Mouse (Mus musculus): ENCODE measurements around the gene Chst12. TPM values are rescaled to one million over a fixed set of nuclear protein-coding genes. Genes with fewer than 3 reads are reported as not detected.
"Not testable (repeated sequence)": the region's sequence is repeated elsewhere in the genome, so short reads cannot be mapped to it uniquely, and the experiment has no call there.

The Chst12 gene
- 18.8 and 22.0 TPM in 2 replicates for polyA plus RNA-seq (2012; rRNA removed)

GRCm38 (mm10) chr5:140505208-140505780 lies at the start of gene Chst12:
Chst12 (plus strand) TSS chr5:140505550.
- peak; percentile 98 to 99 for DNase-seq (ENCODE audit: extremely low spot score in 1 of 2, low spot score in 1 of 2)

- DNase-seq (ENCODE audit: extremely low spot score in 1 of 2, low spot score in 1 of 2), result no peak
Observed at GRCm38 (mm10) chr5:140461476-140461875, 43.9 kb upstream of the Chst12 start.

DNA sequence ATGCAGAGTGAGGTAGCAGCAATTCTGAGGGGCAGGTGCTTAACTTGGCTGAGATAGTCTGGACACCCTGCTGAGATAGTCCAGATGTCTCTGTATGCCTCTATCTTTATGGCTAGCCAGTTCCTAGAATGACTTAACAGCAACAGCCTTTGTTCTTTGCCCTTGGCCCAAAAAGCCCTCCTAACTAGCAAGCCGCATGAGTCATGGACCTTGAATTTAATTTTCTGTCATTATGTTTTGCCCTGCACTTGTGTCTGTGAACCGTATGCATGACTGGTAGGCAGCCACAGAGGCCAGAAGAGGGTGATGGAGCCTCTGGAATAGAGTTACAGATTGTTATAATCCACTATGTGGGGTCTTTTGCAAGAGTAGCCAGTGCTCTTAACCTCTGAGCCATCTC lies 42.2 kb upstream of the Chst12 start:
- not testable (repeated sequence) for DNase-seq (ENCODE audit: extremely low spot score in 1 of 2, low spot score in 1 of 2)

GRCm38 (mm10) chr5:140464943-140465342 lies 40.4 kb upstream of the Chst12 start:
- DNase-seq (ENCODE audit: extremely low spot score in 1 of 2, low spot score in 1 of 2), result no peak

DNA sequence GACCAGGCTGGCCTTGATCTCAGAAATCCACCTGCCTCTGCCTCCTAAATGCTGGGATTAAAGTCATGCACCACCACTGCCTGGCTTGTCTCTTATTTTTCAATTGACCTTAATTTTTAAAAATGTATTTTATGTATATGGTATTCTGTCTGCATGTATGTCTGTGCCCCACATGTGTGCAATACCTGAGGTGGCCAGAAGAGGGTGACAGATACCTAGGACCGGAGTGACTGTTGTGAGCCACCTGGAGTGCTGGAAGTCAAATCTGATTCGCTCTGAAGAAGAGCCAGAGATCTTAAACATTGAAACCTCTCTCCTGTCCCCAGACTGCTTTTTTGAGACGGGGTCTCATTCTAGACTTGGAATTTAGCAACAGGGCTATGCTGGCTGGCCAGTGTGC lies 33.0 kb upstream of the Chst12 start:
- no peak for DNase-seq (ENCODE audit: extremely low spot score in 1 of 2, low spot score in 1 of 2)

DNA sequence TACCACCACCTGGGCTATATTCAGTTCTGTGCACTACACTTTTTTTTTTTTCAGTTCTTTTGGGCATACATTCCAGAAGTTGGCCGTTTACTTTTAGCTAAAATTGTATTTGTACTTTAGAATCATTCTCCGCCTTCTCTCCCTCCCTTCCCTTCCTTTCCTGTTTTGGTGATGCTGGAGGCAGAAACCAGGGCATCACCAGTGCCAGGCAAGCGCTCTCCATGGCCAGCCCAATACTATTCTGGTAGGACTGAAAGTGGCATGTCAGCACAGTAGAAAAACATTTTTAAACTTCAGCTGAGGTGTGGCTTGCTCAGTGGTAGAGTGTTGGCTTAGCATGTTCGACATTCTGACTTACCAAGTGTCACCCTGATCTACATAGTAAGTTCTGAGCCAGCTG lies 23.9 kb upstream of the Chst12 start:
- peak in 1 of 2 experiments; percentile 19 for DNase-seq (ENCODE audit: extremely low spot score in 1 of 2, low spot score in 1 of 2)

GRCm38 (mm10) chr5:140491142-140491541 lies 14.2 kb upstream of the Chst12 start:
- DNase-seq (ENCODE audit: extremely low spot score in 1 of 2, low spot score in 1 of 2), result no peak

DNA sequence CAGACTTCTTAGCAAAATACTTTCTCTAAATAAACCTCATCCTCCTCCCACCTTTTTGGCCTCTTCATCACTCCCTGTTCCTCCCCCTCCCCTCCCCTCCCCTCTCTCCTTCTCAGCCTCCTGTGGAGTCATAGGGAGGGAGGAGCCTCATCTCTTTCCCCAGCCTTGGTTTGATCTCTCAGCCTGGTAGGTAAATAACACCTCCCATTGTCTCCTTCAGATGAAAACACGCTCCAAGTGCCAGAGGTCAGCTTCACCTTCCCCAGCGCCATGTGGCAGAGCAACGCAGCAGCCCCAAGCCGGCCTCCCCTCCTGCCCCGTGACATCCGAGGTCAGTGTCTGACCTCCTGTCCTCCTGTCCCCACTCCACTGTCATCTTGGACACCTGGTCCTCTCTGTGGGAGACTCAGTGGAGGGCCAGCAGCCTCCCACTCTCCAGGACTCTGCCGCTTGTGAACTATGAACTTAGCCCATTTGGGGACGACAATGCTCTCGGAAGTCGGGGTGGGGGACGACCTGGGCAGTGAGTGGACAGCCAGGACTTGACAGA lies 12.6 kb upstream of the Chst12 start:
- no peak for DNase-seq (ENCODE audit: extremely low spot score in 1 of 2, low spot score in 1 of 2)

DNA sequence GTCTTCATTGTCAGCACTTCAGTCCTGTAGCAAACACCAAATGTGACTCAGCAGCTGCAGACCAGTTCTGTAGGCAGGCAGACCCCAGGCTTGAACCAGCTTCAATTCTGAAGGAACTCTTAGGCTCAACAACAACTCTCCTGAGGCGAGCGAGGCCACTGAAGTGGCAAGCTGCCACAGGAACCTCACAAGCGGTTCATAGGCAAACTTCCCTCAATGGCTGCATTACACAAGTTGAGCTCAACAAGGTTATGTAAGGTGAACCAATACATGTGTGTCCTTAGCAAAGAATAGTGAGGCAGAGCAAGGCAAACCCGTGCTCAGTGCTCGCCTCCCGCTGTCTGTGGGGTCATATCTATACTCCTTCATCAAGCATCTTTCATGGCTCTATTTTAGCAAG lies 7.2 kb upstream of the Chst12 start:
- DNase-seq (ENCODE audit: extremely low spot score in 1 of 2, low spot score in 1 of 2), result no peak

DNA sequence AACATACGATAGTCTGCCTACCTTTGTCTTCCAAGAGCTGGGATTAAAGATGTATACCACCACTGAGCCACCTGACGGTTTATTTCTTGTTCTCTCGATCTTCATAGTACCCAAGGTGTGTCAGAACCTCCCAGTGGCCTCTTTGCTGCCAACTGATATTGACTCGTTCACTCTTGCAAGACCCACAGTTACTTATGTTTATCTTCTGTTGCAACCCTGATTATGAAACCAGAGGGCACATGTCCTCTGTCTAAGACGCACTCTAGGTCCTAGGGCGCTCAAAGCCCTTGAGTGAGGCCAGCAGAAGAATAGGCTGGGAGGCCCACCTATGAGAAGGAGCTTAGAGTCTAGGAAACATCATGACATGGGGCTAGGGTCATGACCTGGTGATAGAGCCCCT lies 4.6 kb upstream of the Chst12 start:
- no peak for DNase-seq (ENCODE audit: extremely low spot score in 1 of 2, low spot score in 1 of 2)

DNA sequence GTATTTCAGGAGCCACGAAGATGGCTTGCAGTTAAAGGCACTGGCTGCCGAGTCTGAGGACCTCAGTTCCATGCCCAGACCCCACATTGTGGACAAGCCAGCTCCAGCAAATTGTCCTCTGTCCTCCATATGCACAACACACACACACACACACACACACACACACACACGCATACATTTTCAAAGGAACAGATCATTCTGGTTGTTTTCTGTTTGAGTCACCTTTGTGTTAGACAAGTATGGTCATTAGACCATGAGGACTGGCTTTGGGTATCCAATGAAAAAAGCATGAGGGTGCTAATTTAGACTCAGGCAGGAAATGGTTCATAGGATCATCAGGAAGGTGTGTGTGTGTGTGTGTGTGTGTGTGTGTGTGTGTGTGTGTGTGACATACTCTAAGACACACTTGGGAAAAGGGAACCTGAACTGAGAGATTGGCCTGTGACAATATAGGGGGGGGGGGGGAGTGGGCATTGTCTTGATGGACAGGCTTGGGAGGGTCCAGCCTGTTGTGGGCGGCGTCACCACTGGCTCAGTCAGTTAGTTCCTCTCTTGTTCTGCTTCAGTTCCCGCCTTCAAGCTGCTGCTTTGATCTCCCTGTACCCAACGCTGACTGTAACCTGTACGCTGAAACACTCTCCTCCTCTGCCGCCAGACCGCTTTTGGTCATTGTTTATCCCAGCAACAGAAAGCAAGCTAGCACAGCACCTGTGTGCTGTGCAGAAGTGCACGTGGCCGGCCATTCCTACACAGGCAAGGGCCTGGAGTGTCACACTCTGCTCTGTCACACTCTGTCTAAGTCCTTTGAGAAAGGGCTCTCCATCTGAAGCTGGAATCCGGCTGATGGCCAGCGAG lies 3.1 kb upstream of the Chst12 start:
- DNase-seq (ENCODE audit: extremely low spot score in 1 of 2, low spot score in 1 of 2), result no peak

GRCm38 (mm10) chr5:140502925-140503324 lies 2.4 kb upstream of the Chst12 start:
- DNase-seq (ENCODE audit: extremely low spot score in 1 of 2, low spot score in 1 of 2), result not testable (repeated sequence)

DNA sequence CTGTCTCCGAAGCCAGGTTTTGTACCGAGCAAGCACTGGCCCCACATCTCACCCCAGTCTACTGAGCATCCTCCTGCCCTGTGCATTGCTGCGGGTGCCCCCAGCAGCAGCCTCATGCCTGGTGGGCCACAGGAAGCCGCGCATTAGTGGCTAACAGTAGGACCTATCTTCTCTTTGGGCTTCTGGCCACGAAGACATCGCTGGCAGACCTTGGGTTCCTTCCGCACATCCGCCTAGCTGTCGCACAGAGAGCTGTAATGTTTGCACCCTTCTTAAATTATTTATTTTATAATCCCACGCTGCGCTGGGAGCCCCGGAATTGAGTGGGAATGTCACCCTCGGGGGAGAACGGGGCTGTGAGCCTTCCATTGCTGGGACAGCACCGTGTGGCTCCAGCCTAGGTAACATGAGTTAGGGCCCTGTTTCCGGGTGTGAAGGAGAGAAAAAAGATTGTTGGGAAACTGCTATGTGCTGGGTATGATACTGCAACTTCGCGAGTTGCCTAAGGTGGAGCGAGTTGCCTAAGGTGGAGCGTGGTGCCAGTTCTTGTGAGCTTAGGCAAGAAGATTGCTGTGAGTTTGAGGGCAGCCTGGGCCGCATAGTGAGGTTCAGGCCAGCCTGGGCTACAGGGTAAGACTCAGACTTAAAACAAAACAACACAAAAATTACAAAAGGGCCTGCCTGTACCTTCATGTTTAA lies 895 bp downstream of the Chst12 start:
- DNase-seq (ENCODE audit: extremely low spot score in 1 of 2, low spot score in 1 of 2), result peak in 1 of 2 experiments; percentile 57

GRCm38 (mm10) chr5:140507466-140508208 lies 2.3 kb downstream of the Chst12 start:
- DNase-seq (ENCODE audit: extremely low spot score in 1 of 2, low spot score in 1 of 2), result no peak

DNA sequence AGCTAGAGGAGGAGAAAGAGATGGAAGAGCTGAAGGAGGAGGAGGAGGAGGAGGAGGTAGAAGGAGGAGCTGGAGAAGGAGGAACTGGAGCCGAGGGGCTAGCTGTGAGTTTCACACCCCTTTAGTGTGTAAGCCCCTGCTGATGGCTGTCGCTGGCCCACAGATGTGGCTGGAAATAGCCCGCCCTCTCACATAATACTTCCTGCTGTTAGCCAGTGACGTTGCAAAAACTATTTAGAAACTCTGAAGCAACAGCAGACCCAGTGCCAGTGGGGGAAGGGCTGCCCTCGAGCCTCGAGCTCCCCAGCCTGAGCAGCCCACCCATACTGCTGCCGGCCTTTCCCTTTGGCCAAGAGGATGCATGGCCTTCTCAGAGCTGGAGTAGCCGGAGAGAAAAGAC lies 3.3 kb downstream of the Chst12 start:
- DNase-seq (ENCODE audit: extremely low spot score in 1 of 2, low spot score in 1 of 2), result no peak

GRCm38 (mm10) chr5:140509204-140509603 lies 3.9 kb downstream of the Chst12 start:
- DNase-seq (ENCODE audit: extremely low spot score in 1 of 2, low spot score in 1 of 2), result no peak

DNA sequence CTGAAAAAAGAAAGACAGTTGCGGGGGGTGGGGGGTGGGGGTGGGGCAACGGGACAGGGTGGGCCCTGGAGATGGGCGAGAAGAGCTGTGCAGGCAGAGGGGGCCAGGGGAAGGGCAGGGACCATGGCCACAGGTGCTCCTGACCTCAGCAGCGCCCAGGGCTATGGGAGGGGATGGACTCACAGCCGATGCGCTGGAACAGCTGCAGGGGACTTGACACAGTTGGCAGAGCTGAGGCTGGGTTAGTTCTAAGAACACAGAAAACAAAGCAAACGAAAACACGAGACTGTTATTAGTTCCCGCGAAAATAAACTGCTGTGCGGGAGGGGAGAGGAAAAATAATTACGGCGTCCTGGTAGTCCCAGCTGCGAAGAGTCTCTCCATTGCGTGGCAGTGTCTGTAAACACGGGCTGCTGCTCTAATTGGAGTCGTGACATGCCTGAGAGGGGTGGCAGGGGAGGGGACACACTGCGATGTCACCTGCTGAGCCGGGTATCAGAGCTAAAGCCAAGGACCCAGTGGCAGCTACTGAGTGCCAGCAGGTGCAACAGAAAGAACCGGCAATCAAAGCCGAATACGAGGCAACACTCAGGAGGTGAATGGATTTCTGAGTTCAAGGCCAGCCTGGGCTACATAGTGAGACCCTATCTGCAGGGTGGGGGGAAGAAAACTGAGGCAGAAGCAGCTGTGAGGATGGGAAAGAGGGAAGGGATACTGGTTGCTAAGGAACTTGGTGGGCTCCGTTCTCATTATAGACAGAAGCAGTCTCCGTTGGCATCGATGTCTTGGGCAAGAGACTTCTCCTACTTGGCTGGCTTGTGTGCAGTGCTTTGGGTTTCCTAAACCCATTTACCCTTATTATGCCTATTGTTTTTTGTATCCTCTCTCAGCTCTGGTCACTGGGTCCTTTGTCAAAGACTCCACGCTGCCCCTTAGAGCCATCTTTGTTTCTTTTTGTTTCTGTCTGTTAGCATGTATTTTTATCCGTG lies 5.0 kb downstream of the Chst12 start:
- no peak for DNase-seq (ENCODE audit: extremely low spot score in 1 of 2, low spot score in 1 of 2)

DNA sequence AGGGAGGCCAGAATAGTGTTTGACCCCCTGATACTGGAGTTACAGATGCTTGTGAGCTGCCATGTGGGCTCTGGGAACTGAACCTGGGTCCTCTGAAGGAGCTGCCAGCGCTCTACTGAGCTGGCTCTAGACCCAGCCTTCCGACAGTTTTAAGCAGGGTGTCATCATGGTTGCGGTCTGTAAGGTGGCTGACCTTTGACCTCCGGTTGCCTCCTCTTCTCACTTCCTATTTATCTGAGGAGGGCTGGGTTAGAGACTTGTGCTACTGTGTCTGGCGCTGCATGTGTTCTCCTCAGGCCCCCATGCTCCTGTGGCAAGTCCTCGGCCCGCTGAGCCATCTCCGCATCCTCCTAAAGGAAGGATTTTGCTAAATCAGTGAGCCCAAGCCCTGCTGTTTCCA lies 8.6 kb downstream of the Chst12 start:
- no peak for DNase-seq (ENCODE audit: extremely low spot score in 1 of 2, low spot score in 1 of 2)

DNA sequence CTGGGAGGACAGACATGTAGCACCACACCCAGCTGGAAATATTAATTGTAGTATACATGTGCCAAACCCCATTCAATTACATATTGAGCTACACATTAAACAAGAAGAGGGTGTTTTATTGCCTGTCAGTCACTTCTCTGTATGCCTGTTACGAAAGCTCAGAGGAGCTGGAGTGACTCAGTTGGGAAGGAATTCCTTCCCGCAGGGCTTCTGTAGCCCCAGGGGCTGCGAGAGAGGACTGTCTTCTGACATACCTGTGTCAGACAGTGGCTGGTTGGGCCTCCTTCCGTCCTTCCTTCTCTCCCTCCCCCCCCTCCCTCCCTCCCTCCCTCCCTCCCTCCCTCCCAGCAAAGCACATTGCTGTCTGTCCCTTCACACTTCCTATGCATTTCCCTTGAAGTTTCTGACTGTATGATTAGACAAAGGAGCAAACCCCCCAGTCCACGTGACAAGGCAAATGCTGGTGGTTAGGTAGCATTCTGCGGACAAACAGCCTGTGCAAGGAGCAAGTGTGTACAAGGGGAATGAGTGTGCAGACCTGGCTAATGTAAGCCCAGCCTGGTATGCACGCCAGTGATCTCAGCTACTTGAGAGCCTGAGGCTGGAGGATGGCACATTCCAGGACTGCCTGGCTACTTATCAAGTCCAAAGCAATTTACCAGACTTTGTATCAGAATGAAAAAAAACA lies 9.6 kb downstream of the Chst12 start:
- DNase-seq (ENCODE audit: extremely low spot score in 1 of 2, low spot score in 1 of 2), result no peak
